Mouse (Mus musculus) liver, adult 2 months (tissue): ENCODE results near the gene Slfn8. TPM values are rescaled to one million over a fixed set of nuclear protein-coding genes. Genes with fewer than 3 reads are reported as not detected.
A peak's percentile ranks its signal among the peaks of the same experiment; 100 is the strongest.

Source experiments
- DNase-seq: peaks from one replicate; pipeline ENCODE4 v3.0.0-alpha.2; 2011; ENCODE audit warnings: low read depth, low spot score; ENCODE audit errors: extremely low read depth
- H3K27ac ChIP-seq: fragments of 200-500 bp; replicated peaks from 2 replicates; pipeline ENCODE4 v1.5.1; 2012; ENCODE audit warnings: low read depth, mild to moderate bottlenecking, control low read depth, inconsistent platforms, low read length; ENCODE audit not compliant: insufficient read depth
- H3K27me3 ChIP-seq: fragments of 200-500 bp; 2 replicates; pipeline ENCODE4 v1.6.1; 2012; ENCODE audit warnings: mild to moderate bottlenecking, moderate library complexity, low read length, inconsistent platforms; ENCODE audit not compliant: control insufficient read depth, insufficient read depth
- H3K36me3 ChIP-seq: fragments of 200-500 bp; 2 replicates; pipeline ENCODE4 v1.6.1; 2012; ENCODE audit warnings: low read length, inconsistent platforms; ENCODE audit not compliant: control insufficient read depth, insufficient read depth
- H3K4me1 ChIP-seq: fragments of 200-500 bp; 2 replicates; pipeline ENCODE4 v1.6.1; 2011; ENCODE audit warnings: low read length; ENCODE audit not compliant: control insufficient read depth, insufficient read depth
- H3K4me3 ChIP-seq: fragments of 200-500 bp; 2 replicates; pipeline ENCODE4 v1.5.1; 2011; ENCODE audit warnings: low read depth, mild to moderate bottlenecking, control low read depth, low read length, moderate library complexity; ENCODE audit not compliant: insufficient read depth
- H3K79me2 ChIP-seq: fragments of 200-500 bp; 2 replicates; pipeline ENCODE4 v1.6.1; 2012; ENCODE audit warnings: inconsistent platforms, mild to moderate bottlenecking, low read length, moderate library complexity; ENCODE audit not compliant: control insufficient read depth, insufficient read depth
- H3K9ac ChIP-seq: fragments of 200-500 bp; 2 replicates; pipeline ENCODE4 v1.6.1; 2012; ENCODE audit warnings: low read depth, mild to moderate bottlenecking, control low read depth, inconsistent platforms, low read length
- CTCF ChIP-seq: fragments of 200-500 bp; IDR thresholded peaks from 2 replicates; pipeline ENCODE4 v1.5.1; 2011; ENCODE audit warnings: low read depth, low read length, control low read depth
- POLR2A ChIP-seq: fragments of 200-500 bp; IDR thresholded peaks from 2 replicates; pipeline ENCODE4 v1.6.1; 2011; ENCODE audit warnings: low read length, control low read depth; ENCODE audit not compliant: insufficient read depth; ENCODE audit errors: extremely low read depth
- WGBS: fragments of 180-500 bp; shearing (Covaris S2); methylation state at CpG from one replicate; pipeline ENCODE4 v1.1.7; 2018; 5-methylcytosine and 5-hydroxymethylcytosine counted together
- polyA plus RNA-seq: library from polyadenylated mRNA; depleted of rRNA; stranded (reverse); fragments of >200 nt; gene quantifications from 2 replicates; pipeline ENCODE4 v1.2.3, GENCODE M21; 2012; rRNA removed
- total RNA-seq: library from RNA; depleted of rRNA; stranded (reverse); fragments of >200 nt; gene quantifications from 2 replicates; pipeline ENCODE4 v1.2.3, GENCODE M21; 2014; rRNA removed

Slfn8 gene
- total and polyA plus RNA-seq, 2 experiments, result 0.50 to 4.4 TPM

- TF ChIP-seq CTCF (no peak), POLR2A (no peak)
- peaks cover 3% of the 10 kb centered on the region; the same call in 1 of the 2 replicates for H3K27me3 ChIP-seq
- no peak overlapping the region for H3K4me3 ChIP-seq
- 60% methylated on average over 2 of the region's 2 CpGs for WGBS
- DNase-seq, result no peak
- no peak overlapping the region for H3K27ac ChIP-seq
- H3K36me3 ChIP-seq, result peaks cover 6% of the 10 kb centered on the region; the same call in 1 of the 2 replicates
- H3K79me2 ChIP-seq, result no peaks in the 10 kb centered on the region
- H3K9ac ChIP-seq, result no peak overlapping the region
- no peaks in the 10 kb centered on the region for H3K4me1 ChIP-seq
Observed at GRCm38 (mm10) chr11:82961743-82962142, 58.9 kb downstream of the Slfn8 start.

GRCm38 (mm10) chr11:82959613-82960012 is 61.0 kb downstream of the Slfn8 start:
- Histone ChIP-seq H3K4me1 (peaks cover 1% of the 10 kb centered on the region; the same call in 1 of the 2 replicates), H3K9ac (no peak overlapping the region), H3K4me3 (no peak overlapping the region), H3K79me2 (no peaks in the 10 kb centered on the region), H3K27ac (no peak overlapping the region), H3K27me3 (peaks cover 3% of the 10 kb centered on the region; the same call in 1 of the 2 replicates), H3K36me3 (peaks cover 9% of the 10 kb centered on the region; the same call in 1 of the 2 replicates)
- TF ChIP-seq CTCF (peak; percentile 65), POLR2A (no peak)
- DNase-seq, result peak; percentile 35
- WGBS, result 8% methylated on average over 4 of the region's 4 CpGs

GRCm38 (mm10) chr11:82956925-82957324 is 63.7 kb downstream of the Slfn8 start:
- Histone ChIP-seq H3K9ac (no peak overlapping the region), H3K36me3 (peaks cover 9% of the 10 kb centered on the region; the same call in 1 of the 2 replicates), H3K79me2 (no peaks in the 10 kb centered on the region), H3K4me1 (peaks cover 1% of the 10 kb centered on the region; the same call in 1 of the 2 replicates), H3K27me3 (peaks cover 3% of the 10 kb centered on the region; the same call in 1 of the 2 replicates), H3K27ac (no peak overlapping the region), H3K4me3 (no peak overlapping the region)
- no peak for TF ChIP-seq POLR2A
- no peak for TF ChIP-seq CTCF
- DNase-seq, result no peak
- 75% methylated on average over 10 of the region's 10 CpGs for WGBS

GRCm38 (mm10) chr11:82954631-82955030 is 66.0 kb downstream of the Slfn8 start:
- Histone ChIP-seq H3K36me3 (peaks cover 2% of the 10 kb centered on the region; the same call in 1 of the 2 replicates), H3K9ac (no peak overlapping the region), H3K27ac (no peak overlapping the region), H3K27me3 (no peaks in the 10 kb centered on the region; the same call in 1 of the 2 replicates), H3K79me2 (no peaks in the 10 kb centered on the region), H3K4me3 (no peak overlapping the region), H3K4me1 (peaks cover 1% of the 10 kb centered on the region; the same call in 1 of the 2 replicates)
- WGBS, result 58% methylated on average over 6 of the region's 6 CpGs
- no peak for TF ChIP-seq POLR2A
- no peak for TF ChIP-seq CTCF
- DNase-seq, result no peak

GRCm38 (mm10) chr11:82952612-82953542 is 67.7 kb downstream of the Slfn8 start:
- WGBS, result 51% methylated on average over 9 of the region's 9 CpGs
- no peaks in the 10 kb centered on the region for H3K79me2 ChIP-seq
- H3K36me3 ChIP-seq, result peaks cover 2% of the 10 kb centered on the region; the same call in 1 of the 2 replicates
- peaks cover 1% of the 10 kb centered on the region; the same call in 1 of the 2 replicates for H3K4me1 ChIP-seq
- peak overlapping the region; percentile 91 for H3K27ac ChIP-seq
- peak overlapping the region; percentile 77 for H3K4me3 ChIP-seq
- DNase-seq, result peak; percentile 31
- H3K9ac ChIP-seq, result peak overlapping the region; percentile 77
- TF ChIP-seq POLR2A, result no peak
- TF ChIP-seq CTCF, result no peak
- no peaks in the 10 kb centered on the region; the same call in 1 of the 2 replicates for H3K27me3 ChIP-seq

Other genes starting within 250 kb of the Slfn8 start
- gene Lig3, start 239.7 kb downstream of the Slfn8 start, total RNA-seq, result 15.4 TPM in 2 replicates
- 6.1 and 8.0 TPM in 2 replicates for gene Lig3, start 239.7 kb downstream of the Slfn8 start, polyA plus RNA-seq
- 10.6 and 12.5 TPM in 2 replicates for gene Rffl, start 149.6 kb downstream of the Slfn8 start, total RNA-seq
- gene Rffl, start 149.6 kb downstream of the Slfn8 start, polyA plus RNA-seq, result 11.7 and 12.7 TPM in 2 replicates
- gene Rad51d, start 130.2 kb downstream of the Slfn8 start, total RNA-seq, result 4.0 and 5.0 TPM in 2 replicates
- 8.1 and 9.0 TPM in 2 replicates for gene Rad51d, start 130.2 kb downstream of the Slfn8 start, polyA plus RNA-seq
- 0.20 TPM in 1 of 2 replicates, not detected in the other for gene Fndc8, start 128.7 kb downstream of the Slfn8 start, total RNA-seq
- not detected in 2 replicates for gene Fndc8, start 128.7 kb downstream of the Slfn8 start, polyA plus RNA-seq
- 2.3 and 2.6 TPM in 2 replicates for gene Nle1, start 112.4 kb downstream of the Slfn8 start, total RNA-seq
- 11.0 and 15.6 TPM in 2 replicates for gene Nle1, start 112.4 kb downstream of the Slfn8 start, polyA plus RNA-seq
- gene Unc45b, start 110.3 kb downstream of the Slfn8 start, total RNA-seq, result 0.46 and 0.81 TPM in 2 replicates
- gene Unc45b, start 110.3 kb downstream of the Slfn8 start, polyA plus RNA-seq, result 0.32 TPM in 2 replicates
- 9.5 and 12.0 TPM in 2 replicates for gene Slfn5, start 69.5 kb downstream of the Slfn8 start, total RNA-seq
- 0.83 and 1.3 TPM in 2 replicates for gene Slfn5, start 69.5 kb downstream of the Slfn8 start, polyA plus RNA-seq
- 2.7 and 3.1 TPM in 2 replicates for gene Slfn9, start 29.0 kb downstream of the Slfn8 start, total RNA-seq
- gene Slfn9, start 29.0 kb downstream of the Slfn8 start, polyA plus RNA-seq, result 0.20 and 0.25 TPM in 2 replicates
- gene Slfn2, start 44.3 kb upstream of the Slfn8 start, total RNA-seq, result 5.6 and 8.7 TPM in 2 replicates
- gene Slfn2, start 44.3 kb upstream of the Slfn8 start, polyA plus RNA-seq, result 0.95 and 1.5 TPM in 2 replicates
- 0.27 and 0.74 TPM in 2 replicates for gene Slfn1, start 96.0 kb upstream of the Slfn8 start, total RNA-seq
- gene Slfn1, start 96.0 kb upstream of the Slfn8 start, polyA plus RNA-seq, result 0.19 and 0.38 TPM in 2 replicates
- gene Slfn4, start 154.4 kb upstream of the Slfn8 start, total RNA-seq, result 0.13 and 0.28 TPM in 2 replicates
- 0.02 and 0.11 TPM in 2 replicates for gene Slfn4, start 154.4 kb upstream of the Slfn8 start, polyA plus RNA-seq
- gene Slfn3, start 170.5 kb upstream of the Slfn8 start, total RNA-seq, result 0.34 and 0.55 TPM in 2 replicates
- gene Slfn3, start 170.5 kb upstream of the Slfn8 start, polyA plus RNA-seq, result not detected in 2 replicates